Mouse (Mus musculus): Measurements from ENCODE around the gene Wdfy3. TPM values are rescaled to one million over a fixed set of nuclear protein-coding genes. Genes with fewer than 3 reads are reported as not detected.
A peak's percentile ranks its signal among the peaks of the same experiment; 100 is the strongest.

The Wdfy3 gene
- polyA plus RNA-seq, 1 experiment: 13.7 TPM

- 81% methylated on average over 4 of the region's 4 CpGs for WGBS
- TF ChIP-seq POLR2A (IDR thresholded peaks at IDR 0.05; ENCODE audit: borderline replicate concordance, control insufficient read depth, low read depth, low read length) (no peak), CTCF (IDR thresholded peaks at IDR 0.05; ENCODE audit: control insufficient read depth, insufficient read depth, low read length) (no peak)
- Histone ChIP-seq H3K4me3 (replicated peaks; ENCODE audit: control insufficient read depth, low read depth, low read length) (no peak overlapping the region), H3K27ac (ENCODE audit: control insufficient read depth, insufficient read depth, low read depth, low read length, poor library complexity) (no peak overlapping the region), H3K4me1 (ENCODE audit: control insufficient read depth, insufficient read depth, low read length) (no peaks in the 10 kb centered on the region)
These were observed 110.8 kb downstream of the Wdfy3 start for GRCm38 (mm10) chr5:101958941-101959340.

- no peak for TF ChIP-seq CTCF (IDR thresholded peaks at IDR 0.05; ENCODE audit: control insufficient read depth, insufficient read depth, low read length)
- TF ChIP-seq POLR2A (IDR thresholded peaks at IDR 0.05; ENCODE audit: borderline replicate concordance, control insufficient read depth, low read depth, low read length): no peak
- Histone ChIP-seq H3K4me1 (ENCODE audit: control insufficient read depth, insufficient read depth, low read length) (no peaks in the 10 kb centered on the region), H3K27ac (ENCODE audit: control insufficient read depth, insufficient read depth, low read depth, low read length, poor library complexity) (no peak overlapping the region), H3K4me3 (replicated peaks; ENCODE audit: control insufficient read depth, low read depth, low read length) (no peak overlapping the region)
- WGBS: 87% methylated on average over 8 of the region's 8 CpGs
These were observed 112.3 kb downstream of the Wdfy3 start for GRCm38 (mm10) chr5:101957419-101957818.

- TF ChIP-seq CTCF (IDR thresholded peaks at IDR 0.05; ENCODE audit: control insufficient read depth, insufficient read depth, low read length) (no peak), POLR2A (IDR thresholded peaks at IDR 0.05; ENCODE audit: borderline replicate concordance, control insufficient read depth, low read depth, low read length) (no peak)
- no peak overlapping the region for H3K27ac ChIP-seq (ENCODE audit: control insufficient read depth, insufficient read depth, low read depth, low read length, poor library complexity)
- WGBS: 73% methylated on average over 16 of the region's 16 CpGs
- no peaks in the 10 kb centered on the region for H3K4me1 ChIP-seq (ENCODE audit: control insufficient read depth, insufficient read depth, low read length)
- H3K4me3 ChIP-seq (replicated peaks; ENCODE audit: control insufficient read depth, low read depth, low read length): no peak overlapping the region
These were observed 115.1 kb downstream of the Wdfy3 start for GRCm38 (mm10) chr5:101954393-101955340.

- TF ChIP-seq POLR2A (IDR thresholded peaks at IDR 0.05; ENCODE audit: borderline replicate concordance, control insufficient read depth, low read depth, low read length): no peak
- no peak for TF ChIP-seq CTCF (IDR thresholded peaks at IDR 0.05; ENCODE audit: control insufficient read depth, insufficient read depth, low read length)
- 49% methylated on average over 1 of the region's 1 CpGs for WGBS
- no peak overlapping the region for H3K27ac ChIP-seq (ENCODE audit: control insufficient read depth, insufficient read depth, low read depth, low read length, poor library complexity)
These were observed 117.8 kb downstream of the Wdfy3 start for GRCm38 (mm10) chr5:101951918-101952317.

GRCm38 (mm10) chr5:101949323-101949722 is 120.4 kb downstream of the Wdfy3 start:
- Histone ChIP-seq H3K4me1 (ENCODE audit: control insufficient read depth, insufficient read depth, low read length) (no peaks in the 10 kb centered on the region), H3K27ac (ENCODE audit: control insufficient read depth, insufficient read depth, low read depth, low read length, poor library complexity) (no peak overlapping the region), H3K4me3 (replicated peaks; ENCODE audit: control insufficient read depth, low read depth, low read length) (no peak overlapping the region)
- TF ChIP-seq POLR2A (IDR thresholded peaks at IDR 0.05; ENCODE audit: borderline replicate concordance, control insufficient read depth, low read depth, low read length) (no peak), CTCF (IDR thresholded peaks at IDR 0.05; ENCODE audit: control insufficient read depth, insufficient read depth, low read length) (no peak)
- WGBS: 85% methylated on average over 8 of the region's 8 CpGs

More at GRCm38 (mm10) chr5:101951918-101952317, 117.8 kb downstream of the Wdfy3 start:
- H3K4me1 ChIP-seq (ENCODE audit: control insufficient read depth, insufficient read depth, low read length): no peaks in the 10 kb centered on the region
- no peak overlapping the region for H3K4me3 ChIP-seq (replicated peaks; ENCODE audit: control insufficient read depth, low read depth, low read length)

- Histone ChIP-seq H3K27ac (ENCODE audit: control insufficient read depth, insufficient read depth, low read depth, low read length, poor library complexity) (no peak overlapping the region), H3K4me1 (ENCODE audit: control insufficient read depth, insufficient read depth, low read length) (no peaks in the 10 kb centered on the region), H3K4me3 (replicated peaks; ENCODE audit: control insufficient read depth, low read depth, low read length) (no peak overlapping the region)
- 87% methylated on average over 7 of the region's 7 CpGs for WGBS
- TF ChIP-seq CTCF (IDR thresholded peaks at IDR 0.05; ENCODE audit: control insufficient read depth, insufficient read depth, low read length) (no peak), POLR2A (IDR thresholded peaks at IDR 0.05; ENCODE audit: borderline replicate concordance, control insufficient read depth, low read depth, low read length) (no peak)
These were observed 121.1 kb downstream of the Wdfy3 start for GRCm38 (mm10) chr5:101948641-101949040.

GRCm38 (mm10) chr5:101945731-101946130 is 124.0 kb downstream of the Wdfy3 start:
- WGBS: 91% methylated on average over 5 of the region's 5 CpGs
- TF ChIP-seq POLR2A (IDR thresholded peaks at IDR 0.05; ENCODE audit: borderline replicate concordance, control insufficient read depth, low read depth, low read length) (no peak), CTCF (IDR thresholded peaks at IDR 0.05; ENCODE audit: control insufficient read depth, insufficient read depth, low read length) (no peak)
- Histone ChIP-seq H3K4me1 (ENCODE audit: control insufficient read depth, insufficient read depth, low read length) (no peaks in the 10 kb centered on the region), H3K4me3 (replicated peaks; ENCODE audit: control insufficient read depth, low read depth, low read length) (no peak overlapping the region), H3K27ac (ENCODE audit: control insufficient read depth, insufficient read depth, low read depth, low read length, poor library complexity) (no peak overlapping the region)

- no peaks in the 10 kb centered on the region; the same call in 1 of the 2 replicates for H3K4me1 ChIP-seq (ENCODE audit: control insufficient read depth, insufficient read depth, low read length)
- H3K4me3 ChIP-seq (replicated peaks; ENCODE audit: control insufficient read depth, low read depth, low read length): no peak overlapping the region
- WGBS: 37% methylated on average over 13 of the region's 13 CpGs
- TF ChIP-seq POLR2A (IDR thresholded peaks at IDR 0.05; ENCODE audit: borderline replicate concordance, control insufficient read depth, low read depth, low read length): no peak
- TF ChIP-seq CTCF (IDR thresholded peaks at IDR 0.05; ENCODE audit: control insufficient read depth, insufficient read depth, low read length): no peak
- H3K27ac ChIP-seq (ENCODE audit: control insufficient read depth, insufficient read depth, low read depth, low read length, poor library complexity): peak overlapping the region; percentile 1; the same call in 1 of the 2 replicates
These were observed 131.7 kb downstream of the Wdfy3 start for GRCm38 (mm10) chr5:101937909-101938596.

All from bone marrow, adult 2 months (tissue).